Mouse (Mus musculus) kidney, postnatal 25 days (tissue): ENCODE measurements around the gene Atp6v0e.

ENCODE experiments used
- DNase-seq, 2 experiments: peaks; one replicate each; pipeline ENCODE4 v3.0.0; 2021; ENCODE audit warnings: mixed read lengths in 2 of 2

The Atp6v0e gene

DNA sequence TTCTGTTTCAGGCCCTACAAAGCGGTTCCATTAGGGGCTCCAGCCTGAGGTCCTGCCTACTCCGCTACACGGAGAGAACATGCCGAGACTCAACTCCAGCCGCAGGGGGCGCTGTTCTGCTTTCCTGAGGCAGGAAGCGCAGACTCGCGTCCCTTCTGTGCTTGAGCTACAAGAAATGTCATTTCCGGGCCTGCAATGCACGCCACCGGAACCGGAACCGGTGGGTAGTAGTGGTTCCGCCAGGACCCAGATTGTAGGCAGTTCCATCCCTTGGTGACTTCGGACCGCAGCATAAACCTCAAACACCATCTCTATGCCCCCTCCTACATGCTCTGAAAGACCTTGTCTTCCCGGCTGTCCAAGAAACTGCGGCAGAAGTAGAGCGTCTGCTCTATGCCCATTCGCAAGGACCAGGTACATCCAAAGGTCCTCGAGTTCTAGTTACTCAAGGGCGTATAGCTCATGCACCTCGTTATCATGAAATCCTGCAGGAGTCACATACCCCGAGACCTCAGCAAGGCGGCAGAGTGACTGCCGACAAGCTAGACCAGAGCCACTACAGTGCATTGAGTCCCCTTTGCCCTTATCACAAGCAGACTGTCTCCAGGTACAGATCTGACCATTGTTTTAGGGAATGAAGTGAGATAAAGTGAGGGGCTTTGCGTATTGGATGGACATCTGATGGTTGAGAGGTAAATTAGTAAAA lies at the start of gene Atp6v0e:
Gene Atp6v0e, plus strand, starts transcription at position 254 of the 706 bp plus-strand sequence.
- DNase-seq = peak; percentile 96 to 97

- DNase-seq = no peak
Observed at GRCm38 (mm10) chr17:26614286-26614685, 48.7 kb upstream of the Atp6v0e start.

- peak in 1 of 2 experiments; percentile 32 for DNase-seq
Observed at GRCm38 (mm10) chr17:26614708-26615486, 48.1 kb upstream of the Atp6v0e start.

DNA sequence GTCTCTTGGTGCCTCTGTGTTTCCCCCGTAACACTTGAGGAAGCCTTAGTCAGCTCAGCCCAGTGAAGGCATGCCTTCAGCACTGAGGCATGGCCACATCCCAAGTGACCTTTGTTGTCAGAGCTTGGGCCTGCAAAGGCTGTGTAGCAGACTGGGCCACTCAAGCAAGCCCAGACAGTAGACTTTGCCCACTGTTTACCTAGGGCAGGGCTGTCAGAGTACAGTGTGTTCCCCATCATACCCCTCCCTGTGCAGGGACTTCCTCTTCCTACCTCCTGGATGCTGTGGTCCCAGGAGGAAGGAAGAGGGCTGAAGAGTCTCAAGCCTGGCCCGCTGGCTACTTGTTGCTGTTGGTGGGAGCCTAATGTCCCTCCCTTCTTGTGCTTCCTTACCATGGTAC lies 46.3 kb upstream of the Atp6v0e start:
- DNase-seq = peak; percentile 86 to 96

DNA sequence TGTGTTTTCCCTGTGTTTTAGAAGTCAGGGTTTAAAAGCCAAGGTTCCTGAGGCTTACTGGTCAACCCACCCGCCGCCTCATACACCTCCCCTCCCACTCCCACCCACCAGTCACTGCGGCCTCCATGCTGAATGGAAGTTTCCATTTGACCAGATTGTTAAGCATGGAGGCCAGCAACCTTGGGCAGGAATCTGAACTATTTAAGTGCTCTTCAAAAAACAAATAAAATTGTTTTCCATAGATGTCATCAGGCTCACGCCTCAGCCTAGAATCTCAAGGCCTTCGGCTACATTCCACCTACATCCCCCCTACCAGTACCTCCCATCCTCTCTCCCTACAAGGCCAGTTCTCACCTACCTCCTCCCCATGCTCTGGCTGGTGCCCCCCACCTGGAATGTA lies 44.5 kb upstream of the Atp6v0e start:
- DNase-seq = peak in 1 of 2 experiments; percentile 31

GRCm38 (mm10) chr17:26619577-26619976 lies 43.5 kb upstream of the Atp6v0e start:
- DNase-seq = no peak

DNA sequence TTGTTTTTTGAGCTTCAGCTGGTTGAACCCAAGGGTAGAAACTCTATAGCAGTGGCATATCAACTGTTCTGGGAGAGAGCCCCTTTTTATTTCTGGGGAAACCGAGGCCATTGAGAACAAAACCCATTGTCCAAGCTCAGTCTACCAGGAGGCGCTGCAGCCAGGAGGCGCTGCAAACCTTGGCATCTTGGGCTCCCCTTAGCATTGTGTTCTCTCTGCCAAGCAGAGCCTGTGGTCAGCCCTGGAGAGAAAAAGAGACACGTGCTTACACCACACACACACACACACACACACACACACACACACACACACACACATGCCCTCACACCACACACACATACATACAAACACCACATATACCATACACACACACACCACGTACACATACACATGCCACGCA lies 42.7 kb upstream of the Atp6v0e start:
- DNase-seq = peak in 1 of 2 experiments; percentile 47

DNA sequence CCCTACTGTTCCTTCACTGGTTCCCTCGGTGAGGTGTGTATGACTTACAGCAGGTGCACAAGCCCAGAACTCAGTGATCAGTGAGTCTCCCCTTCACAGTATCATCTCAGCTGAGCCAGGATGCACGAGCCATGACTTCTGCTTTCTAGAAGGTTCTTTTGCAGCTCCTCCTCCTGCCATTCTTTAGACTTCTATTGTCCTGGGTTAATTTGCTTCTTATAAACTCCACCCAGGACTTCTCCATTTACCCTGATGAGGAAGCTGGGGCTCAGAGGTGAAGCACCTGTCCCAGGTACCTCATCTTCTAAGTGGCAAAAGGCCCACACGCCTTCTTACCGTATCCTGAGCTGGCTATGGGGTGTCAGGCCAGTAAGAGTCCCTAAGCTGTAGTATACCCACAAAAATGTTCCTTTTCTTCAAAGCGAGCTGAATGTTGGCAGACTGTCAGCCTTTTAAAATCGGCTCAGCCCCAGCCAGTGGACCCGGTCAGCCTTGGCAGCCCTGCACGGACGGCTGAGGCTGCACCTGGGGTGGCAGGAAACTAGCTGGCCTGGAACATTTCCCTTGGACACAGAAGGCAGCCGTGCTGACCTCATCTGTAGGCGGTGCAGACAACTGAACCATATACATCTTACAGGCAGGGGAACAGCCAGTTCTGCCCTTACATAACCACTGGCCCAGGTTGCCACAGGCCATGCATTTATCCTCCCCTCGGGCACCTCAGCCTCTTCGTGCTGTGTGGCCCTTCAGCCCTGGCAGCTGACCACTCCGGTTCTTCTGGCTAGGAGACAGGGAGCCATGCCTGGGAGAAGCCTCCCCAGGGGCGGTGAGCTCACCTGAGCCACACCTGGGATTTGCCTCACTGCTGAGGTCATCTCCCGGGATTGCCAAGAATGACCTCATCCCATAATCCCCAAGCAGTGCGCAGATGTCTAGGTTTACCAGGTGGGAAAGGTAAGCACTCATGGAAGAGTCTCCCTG lies 42.0 kb upstream of the Atp6v0e start:
- peak; percentile 87 to 98 for DNase-seq

- DNase-seq = peak in 1 of 2 experiments; percentile 26
Observed at GRCm38 (mm10) chr17:26621912-26622311, 41.1 kb upstream of the Atp6v0e start.

DNA sequence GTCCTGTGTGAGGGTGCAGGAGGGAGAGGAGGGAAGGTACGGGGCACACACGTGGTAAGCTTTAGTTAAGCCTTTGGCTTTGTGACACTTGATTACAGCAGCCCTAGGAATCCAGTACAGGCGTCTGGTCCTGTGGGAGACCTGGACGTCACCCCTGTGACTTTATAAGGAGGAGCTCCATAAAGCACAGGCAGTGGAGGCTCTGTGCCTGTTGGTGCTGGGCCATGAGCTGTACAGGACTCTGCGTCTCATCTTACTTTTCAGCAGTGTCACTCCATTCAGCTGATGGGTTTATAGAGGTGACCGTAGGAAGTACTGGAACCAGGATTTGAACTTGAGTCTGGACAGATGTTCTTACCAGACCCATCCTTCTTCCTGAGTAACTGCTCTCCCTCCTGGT lies 39.0 kb upstream of the Atp6v0e start:
- DNase-seq = no peak

- DNase-seq = peak in 1 of 2 experiments; percentile 30
Observed at GRCm38 (mm10) chr17:26624999-26625398, 38.0 kb upstream of the Atp6v0e start.

DNA sequence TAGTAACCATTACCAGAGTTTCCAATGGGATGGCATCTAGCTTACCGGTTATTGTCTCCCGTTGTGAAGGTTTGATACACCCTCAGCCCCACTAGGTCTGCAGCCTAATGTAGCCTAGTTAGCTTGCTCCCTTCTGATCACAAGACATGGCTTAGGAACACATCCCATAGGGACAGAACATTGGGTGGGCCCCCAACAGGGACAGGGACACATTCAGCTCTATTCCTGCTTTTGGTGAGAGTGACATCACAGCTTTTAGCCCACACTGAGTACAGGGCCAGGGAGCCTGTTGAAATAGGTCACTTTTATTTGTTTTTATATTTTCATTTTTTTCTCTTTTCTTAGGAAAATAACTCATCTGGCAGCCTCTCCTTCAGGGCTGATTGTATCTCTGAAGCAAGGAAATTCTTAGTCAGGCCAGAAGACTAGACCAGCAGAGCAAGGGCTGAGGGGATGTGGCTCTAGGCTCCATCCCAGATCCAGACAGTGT lies 37.5 kb upstream of the Atp6v0e start:
- no peak for DNase-seq

DNA sequence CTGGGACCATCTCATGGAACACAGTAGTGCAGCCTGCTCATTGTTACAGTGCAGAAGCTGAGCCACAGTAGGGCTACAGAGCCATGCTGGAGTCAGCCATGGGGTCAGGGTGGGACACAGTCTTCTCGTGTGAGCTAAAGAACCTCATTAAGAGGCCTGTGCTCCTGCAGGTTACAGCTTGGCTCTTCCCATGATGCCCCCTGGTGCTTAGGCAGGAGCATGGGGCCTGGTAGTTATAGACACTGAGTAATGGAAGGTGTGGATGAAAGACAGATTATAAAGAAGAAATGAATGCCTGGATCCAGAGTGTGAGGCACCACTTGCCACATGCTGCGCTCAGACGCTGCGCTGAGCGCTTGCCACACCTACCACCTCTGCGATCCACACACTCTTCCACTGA lies 34.6 kb upstream of the Atp6v0e start:
- no peak for DNase-seq

DNA sequence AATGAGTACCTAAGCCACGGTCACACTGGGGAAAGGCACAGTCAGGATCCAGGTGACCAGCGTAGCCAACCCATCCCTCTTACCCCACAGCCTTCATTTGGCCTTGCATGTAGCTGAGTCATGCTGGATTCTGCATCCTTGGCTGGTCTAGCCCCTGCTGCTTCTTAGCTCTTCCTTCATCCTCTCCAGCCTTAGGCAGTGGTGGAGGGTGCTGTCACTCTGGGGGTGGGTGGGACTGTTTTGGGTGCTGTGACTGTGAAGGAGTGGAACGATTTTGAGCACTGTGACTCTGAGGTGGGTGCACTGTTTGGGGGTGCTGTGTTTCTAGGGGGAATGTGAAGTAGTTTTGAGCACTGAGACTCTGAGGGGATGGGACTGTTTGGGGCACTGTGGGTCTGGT lies 34.1 kb upstream of the Atp6v0e start:
- DNase-seq = no peak

DNA sequence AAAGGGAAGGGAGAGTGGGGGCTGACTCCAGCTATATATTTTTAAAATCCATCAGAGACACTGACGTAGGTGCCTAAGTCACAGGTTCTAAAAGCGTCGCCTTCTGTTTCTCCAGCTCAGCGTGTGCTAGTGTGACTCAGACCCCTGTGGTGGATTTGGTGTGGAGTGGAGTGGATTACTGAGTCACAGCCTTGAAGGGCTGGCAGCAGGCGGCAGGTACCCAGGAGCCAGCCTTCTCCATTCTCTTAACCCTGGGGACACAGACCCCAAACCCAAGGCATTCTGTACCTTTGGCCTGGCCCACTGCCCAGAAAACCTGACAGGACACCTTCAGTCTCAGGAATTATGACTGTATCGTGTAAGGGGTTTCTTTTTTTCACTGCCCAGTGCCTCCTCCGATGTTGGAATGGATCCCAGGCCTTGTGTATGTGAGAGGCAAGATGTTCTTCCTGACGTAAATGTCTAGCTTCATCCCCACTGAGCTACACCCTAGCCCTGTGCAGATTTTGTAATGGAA lies 31.2 kb upstream of the Atp6v0e start:
- DNase-seq = no peak

- DNase-seq = peak in 1 of 2 experiments; percentile 74
Observed at GRCm38 (mm10) chr17:26633186-26633585, 29.8 kb upstream of the Atp6v0e start.

DNA sequence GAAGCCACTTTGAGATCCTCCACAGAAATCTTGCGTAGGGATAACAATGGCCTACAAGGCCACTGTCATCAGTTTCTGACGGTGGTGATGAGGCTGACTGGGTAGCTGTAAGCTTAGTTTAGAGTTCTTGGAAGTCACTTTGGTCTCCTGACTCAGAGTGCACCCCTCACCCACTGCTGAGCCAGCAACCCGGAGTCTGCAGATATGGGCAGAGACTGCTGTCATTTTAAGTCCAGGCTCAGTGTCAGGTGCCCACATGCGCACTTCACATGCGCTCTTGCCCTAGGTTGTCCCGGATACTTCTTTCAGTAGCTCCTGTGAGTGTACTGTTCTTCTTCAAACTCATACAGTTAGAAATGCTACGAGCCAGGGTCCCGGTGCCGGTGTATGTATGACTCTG lies 29.1 kb upstream of the Atp6v0e start:
- DNase-seq = peak; percentile 35 to 72

DNA sequence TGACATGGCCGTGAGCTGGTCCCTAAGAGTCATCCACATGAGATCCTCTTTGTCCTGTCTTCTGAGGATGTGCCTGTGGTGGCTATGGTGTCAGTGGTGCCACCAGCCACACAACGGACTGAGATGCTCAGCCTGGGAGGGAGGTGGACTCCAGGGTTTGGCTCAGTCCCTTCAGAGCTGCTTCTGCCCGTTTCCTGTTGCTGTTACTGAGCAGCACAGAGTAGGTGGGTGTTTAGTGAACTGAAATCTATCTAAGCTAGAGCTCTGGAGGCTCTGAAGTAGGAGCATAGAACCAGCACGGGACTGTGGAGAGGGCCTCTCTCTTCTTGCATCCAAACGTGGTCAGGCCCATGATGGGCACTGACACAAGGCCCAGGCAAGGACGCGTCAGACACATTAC lies 28.5 kb upstream of the Atp6v0e start:
- no peak for DNase-seq

DNA sequence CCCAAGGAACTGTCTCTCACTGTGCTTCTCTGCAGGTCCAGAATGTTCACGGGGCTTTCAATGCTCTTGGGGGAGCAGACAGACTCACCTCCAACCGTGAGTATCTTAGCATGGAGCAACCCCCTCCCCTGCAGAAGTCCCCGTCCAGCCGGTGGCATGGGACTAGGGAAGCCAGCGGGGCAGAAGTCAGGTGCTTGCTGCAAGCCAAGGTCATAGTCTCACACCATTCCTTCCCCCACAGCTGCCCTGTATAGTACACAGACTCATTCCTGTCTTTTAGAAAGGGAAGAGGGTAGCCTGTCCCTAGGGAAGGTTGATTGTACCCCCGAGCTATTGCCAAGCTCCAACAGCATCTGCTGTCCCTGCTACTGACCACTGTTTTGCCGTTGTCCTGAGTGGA lies 27.1 kb upstream of the Atp6v0e start:
- no peak for DNase-seq

DNA sequence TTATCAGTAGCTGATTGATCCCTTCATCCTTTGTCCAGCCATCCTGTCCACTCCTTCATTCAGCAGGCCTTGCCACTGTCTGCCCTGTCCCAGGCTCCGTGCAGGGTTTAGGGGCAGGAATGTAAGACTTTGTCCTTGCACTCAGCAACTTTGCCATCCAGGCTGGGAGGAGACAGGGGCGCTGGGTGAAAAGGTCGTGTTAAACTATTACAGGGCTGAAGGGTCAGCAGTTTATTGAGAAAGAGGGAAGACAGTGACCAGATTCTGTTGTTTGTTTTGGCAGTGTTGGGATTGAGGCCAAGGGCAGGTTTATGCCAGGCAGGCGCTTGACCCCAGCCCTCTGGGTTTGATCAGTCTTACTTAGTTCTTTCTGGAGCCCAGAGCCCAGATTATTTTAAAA lies 25.2 kb upstream of the Atp6v0e start:
- peak; percentile 82 to 93 for DNase-seq

DNA sequence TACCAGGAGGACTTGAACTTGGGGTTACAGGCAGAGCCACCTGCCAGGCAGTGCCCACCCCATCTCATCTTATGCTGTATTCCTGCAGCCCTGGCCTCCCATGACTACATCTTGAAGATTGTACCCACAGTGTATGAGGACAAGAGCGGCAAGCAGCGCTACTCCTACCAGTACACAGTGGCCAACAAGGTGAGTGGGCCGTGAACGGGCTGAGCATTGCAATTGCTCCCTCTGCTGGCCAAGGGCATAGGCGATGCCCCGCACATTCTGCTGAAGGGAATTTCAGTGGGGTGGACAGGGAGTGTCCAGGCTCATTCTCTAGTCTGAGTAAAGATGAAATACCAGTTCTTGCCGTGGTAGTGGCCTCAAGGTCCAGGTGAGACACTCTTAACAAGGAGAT lies 24.4 kb upstream of the Atp6v0e start:
- DNase-seq = peak; percentile 91 to 94

GRCm38 (mm10) chr17:26639791-26640190 lies 23.2 kb upstream of the Atp6v0e start:
- DNase-seq = no peak
